Mouse (Mus musculus) liver, embryonic 16.5 days (tissue): ENCODE measurements at regions not wholly inside any gene's neighbourhood (a gene's known extent, or its start where the extent isn't known, plus 50 kb on each side); places are given as distances from the start of the nearest gene placed in this dataset.

ENCODE experiments used
- ATAC-seq: fragments of 200-750 bp; cut with Nextera tagmentation; 2 replicates; pipeline ENCODE4 v1.8.0; 2017; ENCODE audit warnings: low read depth, mild to moderate bottlenecking, moderate number of reproducible peaks, moderate library complexity
- H3K27ac ChIP-seq: fragments of 300-500 bp; sonication (generic); 2 replicates; pipeline ENCODE4 v1.5.1; 2014; ENCODE audit warnings: mild to moderate bottlenecking, low read length
- H3K27me3 ChIP-seq: fragments of 300-500 bp; sonication (generic); 2 replicates; pipeline ENCODE4 v1.6.1; 2014; ENCODE audit warnings: low read depth, low read length, mixed read lengths; ENCODE audit not compliant: control insufficient read depth, insufficient read depth
- H3K36me3 ChIP-seq: fragments of 300-500 bp; sonication (generic); 2 replicates; pipeline ENCODE4 v1.6.1; 2014; ENCODE audit warnings: mild to moderate bottlenecking; ENCODE audit not compliant: control insufficient read depth, insufficient read depth
- H3K4me1 ChIP-seq: fragments of 300-500 bp; sonication (generic); 2 replicates; pipeline ENCODE4 v1.6.1; 2014; ENCODE audit warnings: low read depth, low read length, mixed read lengths; ENCODE audit not compliant: control insufficient read depth
- H3K4me2 ChIP-seq: fragments of 300-500 bp; sonication (generic); 2 replicates; pipeline ENCODE4 v1.6.1; 2014; ENCODE audit warnings: low read depth, low read length, mixed read lengths
- H3K4me3 ChIP-seq: fragments of 300-500 bp; sonication (generic); 2 replicates; pipeline ENCODE4 v1.5.1; 2014; ENCODE audit warnings: low read depth, mild to moderate bottlenecking, low read length
- H3K9ac ChIP-seq: fragments of 300-500 bp; sonication (generic); 2 replicates; pipeline ENCODE4 v1.6.1; 2014; ENCODE audit warnings: low read depth, low read length
- H3K9me3 ChIP-seq: fragments of 300-500 bp; sonication (generic); replicated peaks from 2 replicates; pipeline ENCODE4 v1.6.1; 2016; ENCODE audit warnings: low read length; ENCODE audit not compliant: control insufficient read depth
- WGBS: fragments of 180-500 bp; shearing (Covaris S2); extraction: QIAGEN DNeasy Blood & Tissue Kit; methylation state at CpG from one replicate; pipeline ENCODE4 v1.1.7; 2014; ENCODE audit not compliant: insufficient replicate concordance; 5-methylcytosine and 5-hydroxymethylcytosine counted together

DNA sequence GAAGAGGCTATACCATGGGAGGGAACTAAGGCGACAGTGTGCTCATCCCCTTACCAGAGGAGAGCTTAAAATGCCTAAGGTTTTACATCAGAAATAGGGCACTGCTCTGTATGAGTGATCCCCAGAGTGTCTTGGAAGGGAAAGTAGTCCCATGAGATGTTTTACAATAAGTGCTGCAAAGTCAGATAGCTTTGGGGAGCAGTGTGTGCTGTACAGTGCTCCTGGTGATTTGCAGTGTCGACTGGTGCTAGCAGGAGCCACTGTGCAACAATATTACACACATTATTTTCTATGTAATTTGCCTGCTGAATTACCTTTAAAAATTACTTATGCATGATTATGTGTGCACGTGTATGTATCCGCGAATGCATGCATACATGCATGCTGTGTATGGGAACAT is 314.3 kb upstream of the Mtpn start:
- no peak overlapping the region for H3K4me3 ChIP-seq
- H3K36me3 ChIP-seq = no peaks in the 10 kb centered on the region
- no peak overlapping the region for H3K4me2 ChIP-seq
- ATAC-seq = no peak
- no peaks in the 10 kb centered on the region for H3K9me3 ChIP-seq
- H3K9ac ChIP-seq = no peak overlapping the region
- 63% methylated on average over 5 of the region's 5 CpGs for WGBS
- no peaks in the 10 kb centered on the region for H3K27me3 ChIP-seq
- no peak overlapping the region for H3K27ac ChIP-seq
- no peaks in the 10 kb centered on the region for H3K4me1 ChIP-seq

DNA sequence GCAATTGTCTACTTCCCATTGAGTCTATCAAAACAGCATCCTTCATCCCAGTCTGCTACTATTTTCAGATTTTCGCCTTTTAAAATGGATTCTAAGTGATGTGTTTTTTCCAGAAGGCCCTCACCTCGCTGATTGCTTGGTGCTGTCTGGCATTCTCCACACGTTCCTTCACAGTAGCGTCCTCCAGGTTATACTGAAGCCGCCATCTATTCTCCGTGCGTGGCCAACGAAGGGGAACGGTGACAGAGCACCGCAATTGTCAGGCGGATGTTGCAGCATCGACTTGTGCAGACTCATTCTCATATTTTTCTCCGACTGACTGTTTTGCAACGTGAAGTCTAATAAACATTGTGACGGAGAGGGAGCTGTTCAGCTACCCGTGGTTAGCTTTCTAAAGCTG is 277.0 kb upstream of the Mtpn start:
- Histone ChIP-seq H3K9me3 (no peaks in the 10 kb centered on the region), H3K4me1 (no peaks in the 10 kb centered on the region), H3K9ac (no peak overlapping the region), H3K4me2 (no peak overlapping the region), H3K27ac (no peak overlapping the region), H3K27me3 (no peaks in the 10 kb centered on the region), H3K4me3 (no peak overlapping the region), H3K36me3 (no peaks in the 10 kb centered on the region)
- no peak for ATAC-seq
- WGBS = 77% methylated on average over 16 of the region's 16 CpGs

DNA sequence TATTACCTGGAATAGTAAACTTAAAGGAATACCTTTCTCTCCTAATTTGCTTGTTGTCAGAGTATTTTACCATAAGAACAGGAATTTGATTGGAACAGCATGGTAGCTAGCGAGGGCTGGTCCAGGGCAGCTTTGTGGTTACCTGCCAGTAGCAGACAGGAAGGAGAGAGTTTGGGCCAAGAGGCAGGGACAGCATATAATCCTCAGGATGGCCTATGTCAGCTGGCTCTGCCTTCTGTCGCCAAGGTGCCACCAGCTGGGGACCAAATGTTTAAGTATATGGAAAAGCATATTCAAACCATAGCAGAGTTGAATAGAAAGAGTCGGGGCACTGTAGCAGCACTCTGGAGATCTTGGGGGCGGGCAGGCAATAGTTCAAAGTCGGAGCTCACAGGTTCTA is 274.8 kb upstream of the Mtpn start:
- Histone ChIP-seq H3K4me2 (no peak overlapping the region), H3K9me3 (no peaks in the 10 kb centered on the region), H3K36me3 (no peaks in the 10 kb centered on the region), H3K9ac (no peak overlapping the region), H3K4me3 (no peak overlapping the region), H3K4me1 (no peaks in the 10 kb centered on the region), H3K27me3 (no peaks in the 10 kb centered on the region), H3K27ac (no peak overlapping the region)
- WGBS = 44% methylated on average over 5 of the region's 5 CpGs
- ATAC-seq = no peak

DNA sequence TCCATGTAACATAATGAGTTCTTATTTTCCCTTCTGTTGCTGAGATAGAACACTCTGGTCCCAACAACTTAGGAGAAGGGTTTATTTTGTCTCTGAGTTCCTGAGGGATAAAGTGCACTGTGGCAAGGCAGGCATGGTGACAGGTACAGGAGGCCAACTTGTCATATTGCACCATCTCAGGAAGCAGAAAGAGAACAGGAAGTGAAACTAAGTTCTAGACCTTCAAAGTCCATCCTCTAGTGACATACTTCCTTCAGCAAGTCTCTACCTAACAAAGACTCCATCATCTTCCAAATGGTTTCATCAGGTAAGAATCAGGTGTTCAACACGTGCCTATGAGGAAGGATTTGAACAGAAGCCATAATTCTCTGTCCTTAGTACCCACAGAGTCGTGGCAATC is 266.1 kb upstream of the Mtpn start:
- Histone ChIP-seq H3K27me3 (no peaks in the 10 kb centered on the region), H3K4me1 (no peaks in the 10 kb centered on the region), H3K4me3 (no peak overlapping the region), H3K27ac (no peak overlapping the region), H3K36me3 (no peaks in the 10 kb centered on the region), H3K9me3 (no peaks in the 10 kb centered on the region), H3K9ac (no peak overlapping the region), H3K4me2 (no peak overlapping the region)
- no peak for ATAC-seq
- 41% methylated on average over 2 of the region's 2 CpGs for WGBS

DNA sequence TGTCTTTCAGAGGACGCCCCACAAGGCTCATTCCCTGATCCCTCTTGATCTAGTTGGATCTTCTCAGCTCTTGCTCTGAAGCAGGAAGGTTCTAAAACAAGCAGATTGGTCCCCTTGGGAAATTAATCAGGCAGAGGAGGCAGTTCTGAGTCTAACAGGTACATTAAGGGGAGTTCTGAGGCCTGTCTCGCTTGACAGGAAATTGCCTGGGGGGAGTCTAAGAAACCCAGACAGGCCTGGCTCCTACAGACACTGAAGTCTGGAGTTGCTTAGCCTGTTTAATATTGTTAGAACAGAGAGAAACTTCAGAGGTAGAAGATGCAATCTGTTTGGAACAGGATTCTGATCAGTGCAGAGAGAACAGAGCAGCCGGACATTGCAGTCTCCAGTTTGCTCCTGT is 264.4 kb upstream of the Mtpn start:
- Histone ChIP-seq H3K9ac (no peak overlapping the region), H3K27me3 (no peaks in the 10 kb centered on the region)

DNA sequence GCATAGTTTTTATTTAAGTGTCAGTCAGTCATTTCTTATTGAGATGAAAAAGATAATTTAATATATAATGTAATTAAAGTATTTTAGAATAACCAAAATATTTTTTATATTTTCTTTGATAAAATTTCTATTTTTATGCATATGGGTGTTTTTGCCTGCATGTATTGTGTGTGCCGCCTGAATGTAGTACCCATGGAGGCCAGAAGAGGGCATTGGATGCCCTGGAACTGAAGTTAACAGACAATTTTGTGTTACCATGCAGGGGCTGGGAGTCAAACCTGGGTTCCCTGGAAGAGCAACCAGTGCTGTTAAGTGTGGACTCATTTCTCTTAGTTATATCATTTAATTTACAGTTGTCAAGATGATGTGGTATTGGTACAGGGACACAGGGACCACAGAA is 240.0 kb upstream of the Mtpn start:
- no peak for ATAC-seq
- no peak overlapping the region for H3K4me3 ChIP-seq
- H3K4me2 ChIP-seq = no peak overlapping the region
- no peaks in the 10 kb centered on the region for H3K4me1 ChIP-seq
- no peaks in the 10 kb centered on the region for H3K9me3 ChIP-seq
- H3K27me3 ChIP-seq = no peaks in the 10 kb centered on the region
- 63% methylated on average over 1 of the region's 1 CpGs for WGBS
- no peaks in the 10 kb centered on the region for H3K36me3 ChIP-seq
- H3K9ac ChIP-seq = no peak overlapping the region
- no peak overlapping the region for H3K27ac ChIP-seq

More for the DNA sequence above, 264.4 kb upstream of the Mtpn start:
- WGBS = 51% methylated on average over 3 of the region's 3 CpGs
- H3K4me3 ChIP-seq = no peak overlapping the region
- no peak overlapping the region for H3K27ac ChIP-seq
- no peak overlapping the region for H3K4me2 ChIP-seq
- no peaks in the 10 kb centered on the region for H3K36me3 ChIP-seq
- no peaks in the 10 kb centered on the region for H3K9me3 ChIP-seq
- ATAC-seq = no peak
- no peaks in the 10 kb centered on the region for H3K4me1 ChIP-seq

DNA sequence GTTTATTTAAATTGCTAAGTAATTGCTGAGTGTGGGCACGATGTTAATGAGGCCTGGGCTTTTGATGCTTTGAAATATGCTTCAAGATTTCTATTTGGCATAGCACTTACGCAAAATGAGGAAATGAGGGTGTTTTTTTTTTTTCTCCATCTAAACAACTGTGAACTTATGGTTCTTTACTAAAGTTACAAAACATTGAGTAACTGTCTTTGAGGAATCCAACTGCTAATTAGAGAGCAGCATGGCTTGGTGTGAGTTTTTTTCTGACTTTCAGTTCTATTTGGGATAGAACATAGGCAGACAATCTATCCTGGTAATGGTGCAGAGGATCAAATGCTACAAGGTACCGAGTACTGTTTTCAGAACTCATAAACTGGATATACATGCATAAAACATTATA is 231.2 kb upstream of the Mtpn start:
- no peak for ATAC-seq
- no peak overlapping the region for H3K27ac ChIP-seq
- no peaks in the 10 kb centered on the region for H3K27me3 ChIP-seq
- WGBS = 68% methylated on average over 3 of the region's 3 CpGs
- no peak overlapping the region for H3K9ac ChIP-seq
- H3K4me3 ChIP-seq = no peak overlapping the region
- no peaks in the 10 kb centered on the region for H3K4me1 ChIP-seq
- no peaks in the 10 kb centered on the region for H3K9me3 ChIP-seq
- H3K4me2 ChIP-seq = no peak overlapping the region
- no peaks in the 10 kb centered on the region for H3K36me3 ChIP-seq

DNA sequence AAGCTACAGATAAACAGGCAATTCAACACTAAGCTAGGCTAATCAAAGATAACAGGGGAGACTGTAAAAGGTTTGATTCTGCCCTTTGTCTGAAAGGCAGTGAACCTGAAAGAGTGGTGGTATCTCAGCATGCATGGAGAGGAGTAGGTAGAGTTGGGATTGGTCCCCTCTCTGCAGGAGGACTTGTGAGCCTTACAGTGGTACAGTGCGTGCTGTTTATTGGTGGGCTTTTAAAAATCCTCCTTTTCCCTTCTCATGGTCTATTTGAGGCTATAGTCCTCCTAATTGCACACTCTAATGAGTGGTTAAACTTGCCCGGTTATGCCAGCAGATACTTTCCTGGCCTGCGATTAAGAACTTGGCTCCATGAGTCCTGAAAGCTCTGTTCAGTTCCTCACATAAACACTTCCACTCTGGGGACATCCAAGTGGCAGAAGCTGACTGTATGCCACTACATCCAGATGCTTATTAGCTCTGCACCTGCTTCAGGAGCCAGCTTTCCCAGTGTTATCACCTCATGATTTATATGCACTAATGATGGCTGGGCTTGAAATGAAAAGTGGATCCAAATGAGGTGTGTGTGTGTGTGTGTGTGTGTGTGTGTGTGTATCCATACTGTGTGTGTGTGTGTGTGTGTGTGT is 220.0 kb upstream of the Mtpn start:
- Histone ChIP-seq H3K9me3 (no peaks in the 10 kb centered on the region), H3K4me2 (no peak overlapping the region), H3K4me1 (no peaks in the 10 kb centered on the region), H3K27me3 (no peaks in the 10 kb centered on the region), H3K4me3 (no peak overlapping the region), H3K9ac (no peak overlapping the region), H3K36me3 (no peaks in the 10 kb centered on the region), H3K27ac (no peak overlapping the region)
- ATAC-seq = no peak
- WGBS = 69% methylated on average over 3 of the region's 3 CpGs

DNA sequence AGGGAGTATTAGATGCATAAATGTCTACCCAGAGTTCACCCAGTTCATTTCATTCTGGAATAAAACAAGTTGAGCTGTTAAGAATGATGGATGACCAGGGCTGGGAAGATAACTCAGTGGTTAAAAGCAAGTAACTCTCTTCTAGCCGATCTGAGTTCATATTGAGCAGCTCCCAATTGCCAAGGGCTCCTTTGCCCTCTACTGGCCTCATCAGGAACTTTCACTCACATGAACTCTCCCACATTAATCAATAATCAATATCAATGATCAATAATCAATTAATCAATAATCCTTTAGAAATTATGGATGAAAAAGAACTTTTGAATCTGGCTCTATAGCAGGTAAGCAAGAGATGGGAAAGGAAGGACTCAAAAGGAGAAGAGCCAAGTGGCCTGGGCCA is 206.3 kb upstream of the Mtpn start:
- no peak for ATAC-seq
- no peak overlapping the region for H3K9ac ChIP-seq
- H3K4me2 ChIP-seq = no peak overlapping the region
- H3K27me3 ChIP-seq = no peaks in the 10 kb centered on the region
- H3K36me3 ChIP-seq = no peaks in the 10 kb centered on the region
- H3K4me1 ChIP-seq = no peaks in the 10 kb centered on the region
- H3K4me3 ChIP-seq = no peak overlapping the region
- H3K9me3 ChIP-seq = no peaks in the 10 kb centered on the region
- WGBS = 43% methylated on average over 1 of the region's 1 CpGs
- no peak overlapping the region for H3K27ac ChIP-seq
